Mouse (Mus musculus) adipose tissue, adult 10 weeks (tissue): ENCODE measurements around the gene Isoc2a. TPM values are rescaled to one million over a fixed set of nuclear protein-coding genes. Genes with fewer than 3 reads are reported as not detected.

ENCODE experiments used
- polyA plus RNA-seq: library from polyadenylated mRNA; stranded (reverse); fragments of 350-450 nt; fragmentation: Illumina TruSeq; extraction: RNeasy Lipid Tissue Mini Kit (QIAGEN cat#74804); gene quantifications from one replicate; pipeline ENCODE4 v1.2.3, GENCODE M21; 2014; ENCODE audit warnings: low read depth, low replicate concordance

Gene Isoc2a
- 35.3 TPM for polyA plus RNA-seq

DNA sequence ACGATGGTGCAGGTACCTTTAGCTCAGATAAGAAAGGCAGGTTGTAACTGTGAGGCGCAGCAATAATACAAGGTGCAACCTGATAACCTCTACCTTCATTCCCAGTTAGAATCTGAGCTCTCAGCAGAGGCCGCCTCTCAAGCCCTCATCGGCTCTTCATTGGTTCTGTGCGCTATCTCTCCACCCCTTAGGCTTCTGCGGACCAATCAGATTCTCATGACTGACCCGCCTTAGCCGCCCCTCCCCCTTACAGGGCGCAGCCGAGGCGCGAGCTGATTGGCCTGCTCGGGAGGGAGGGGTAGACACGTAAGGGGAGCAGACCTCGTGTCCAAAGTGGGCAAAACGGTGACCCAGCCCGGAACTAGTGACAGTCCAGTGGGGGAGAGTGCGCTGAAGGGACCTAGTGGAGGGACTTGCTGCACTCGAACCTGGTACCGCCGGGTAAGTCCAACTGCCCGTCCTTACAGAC is at the start of gene Isoc2a:
TSS of gene Isoc2a (plus strand) at position 401 of the 469 bp plus-strand sequence.

DNA sequence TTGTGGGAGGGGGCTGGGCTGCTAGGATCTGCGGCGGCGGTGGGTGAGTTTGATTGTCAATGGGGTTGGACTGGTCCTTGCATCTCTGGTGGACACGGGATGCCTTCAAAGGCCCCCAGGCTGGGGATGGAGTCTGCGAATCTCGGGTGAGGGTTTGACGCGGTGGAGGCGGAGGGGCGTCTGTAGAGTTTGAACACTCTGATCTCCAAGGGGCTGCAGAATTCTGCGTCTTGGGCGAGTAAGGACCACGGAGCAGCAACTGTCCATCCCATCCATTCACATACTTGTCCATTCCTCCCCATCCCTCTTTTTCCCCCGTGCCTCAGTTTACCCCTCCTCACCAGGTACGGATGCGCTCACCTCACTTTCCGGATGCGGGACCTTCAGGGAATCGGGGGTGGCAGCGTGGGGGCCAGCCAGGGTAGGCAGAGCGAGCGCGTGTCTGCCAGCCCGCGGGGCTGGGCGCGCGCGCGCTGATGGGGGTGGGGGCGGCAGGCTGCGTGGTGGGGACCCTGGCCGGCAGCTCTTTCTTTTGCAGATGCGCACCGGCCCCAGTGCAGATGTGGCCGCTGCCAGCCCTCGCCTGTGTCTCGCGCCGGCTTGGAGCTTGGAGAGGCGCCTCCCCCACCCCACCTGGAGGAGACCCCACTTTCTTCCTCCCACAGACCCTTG is 32.6 kb upstream of the Isoc2a start, which contains the start of gene Shisa7:
TSS of gene Shisa7 (minus strand) at position 452 of the 672 bp plus-strand sequence.

DNA sequence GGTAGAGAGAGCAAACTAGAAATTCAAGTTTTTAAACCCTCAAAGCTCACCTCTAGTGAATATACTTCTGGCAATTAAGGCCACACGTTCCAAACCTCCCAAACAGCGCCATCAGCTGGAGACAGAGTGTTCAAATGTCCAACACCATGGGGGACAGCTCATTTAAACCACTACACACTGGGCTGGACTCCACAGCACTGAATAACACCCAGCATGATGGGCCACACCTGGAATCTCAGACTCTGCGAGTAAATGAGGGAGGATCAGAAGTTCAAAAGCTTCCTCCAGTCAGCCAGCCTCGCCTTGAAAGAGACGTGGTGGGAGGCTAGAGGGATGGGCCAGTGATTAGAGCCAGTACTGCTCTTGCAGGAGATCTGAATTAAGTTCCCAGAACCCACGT is 6.8 kb upstream of the Isoc2a start, which contains the start of gene Isoc2b:
TSS of gene Isoc2b (minus strand) at position 126 of the 400 bp plus-strand sequence.

DNA sequence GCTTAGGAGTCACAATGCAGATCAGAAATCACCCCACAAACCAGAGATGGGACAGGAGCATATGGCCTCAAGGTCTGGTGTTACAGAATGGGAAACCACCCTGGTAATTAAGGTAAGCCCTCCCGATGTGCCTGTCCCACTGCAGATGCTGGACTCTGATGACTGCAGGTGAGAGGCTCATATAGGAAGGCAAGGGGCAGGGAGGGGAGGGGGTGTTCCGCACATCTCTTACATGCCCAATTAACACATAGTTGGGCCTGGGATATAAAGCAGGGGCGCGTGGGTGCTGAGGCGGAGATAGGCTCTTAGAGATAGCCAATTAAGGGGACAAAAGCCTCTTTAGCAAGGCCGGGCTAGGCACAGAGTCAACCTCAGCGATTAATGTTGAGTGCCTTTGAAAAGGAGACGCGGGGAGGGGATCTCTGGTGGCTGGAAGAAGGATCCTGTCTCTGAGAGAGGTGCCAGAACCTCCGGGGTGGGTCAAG is 29.6 kb downstream of the Isoc2a start, which contains the start of gene Gm36210:
TSS of gene Gm36210 (minus strand) at position 51 of the 485 bp plus-strand sequence.

GRCm38 (mm10) chr7:4915007-4915665 is 38.2 kb downstream of the Isoc2a start, which contains the start of gene Zfp628:
Gene Zfp628, plus strand, starts transcription at chr7:4915217.

DNA sequence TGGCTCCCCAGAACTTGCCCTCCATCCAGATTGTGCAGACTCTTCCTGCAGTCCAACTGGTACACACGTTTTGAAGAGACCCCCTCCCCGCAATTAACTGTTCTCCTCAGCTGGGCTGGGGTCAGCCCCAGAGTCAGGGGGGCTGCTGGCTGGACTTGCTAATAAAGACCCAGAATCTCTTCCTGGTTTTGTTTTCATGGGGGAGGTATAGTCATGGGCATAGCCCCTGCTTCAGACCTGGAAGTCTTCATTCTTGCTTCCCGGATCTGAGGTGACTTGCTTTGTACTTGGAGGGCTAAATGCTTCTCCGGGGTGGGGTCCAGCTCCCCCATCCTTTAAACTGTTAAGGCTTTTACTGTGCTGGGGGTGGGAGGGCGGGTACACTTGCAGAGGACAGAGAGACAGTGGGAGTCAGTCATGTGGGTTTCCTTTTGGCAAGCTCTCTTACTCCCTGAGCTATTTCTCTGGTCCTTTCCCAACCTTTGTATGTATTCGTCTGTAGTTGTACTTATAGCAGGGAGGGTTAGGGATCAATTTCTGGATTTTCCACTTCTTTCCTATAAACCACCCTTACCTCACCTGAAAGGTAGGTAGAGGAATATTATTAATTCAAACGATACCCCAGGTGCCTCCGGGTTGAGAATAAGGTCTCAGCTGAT is 45.0 kb downstream of the Isoc2a start, which contains the start of gene Nat14:
TSS of gene Nat14 (plus strand) at position 205 of the 659 bp plus-strand sequence.

DNA sequence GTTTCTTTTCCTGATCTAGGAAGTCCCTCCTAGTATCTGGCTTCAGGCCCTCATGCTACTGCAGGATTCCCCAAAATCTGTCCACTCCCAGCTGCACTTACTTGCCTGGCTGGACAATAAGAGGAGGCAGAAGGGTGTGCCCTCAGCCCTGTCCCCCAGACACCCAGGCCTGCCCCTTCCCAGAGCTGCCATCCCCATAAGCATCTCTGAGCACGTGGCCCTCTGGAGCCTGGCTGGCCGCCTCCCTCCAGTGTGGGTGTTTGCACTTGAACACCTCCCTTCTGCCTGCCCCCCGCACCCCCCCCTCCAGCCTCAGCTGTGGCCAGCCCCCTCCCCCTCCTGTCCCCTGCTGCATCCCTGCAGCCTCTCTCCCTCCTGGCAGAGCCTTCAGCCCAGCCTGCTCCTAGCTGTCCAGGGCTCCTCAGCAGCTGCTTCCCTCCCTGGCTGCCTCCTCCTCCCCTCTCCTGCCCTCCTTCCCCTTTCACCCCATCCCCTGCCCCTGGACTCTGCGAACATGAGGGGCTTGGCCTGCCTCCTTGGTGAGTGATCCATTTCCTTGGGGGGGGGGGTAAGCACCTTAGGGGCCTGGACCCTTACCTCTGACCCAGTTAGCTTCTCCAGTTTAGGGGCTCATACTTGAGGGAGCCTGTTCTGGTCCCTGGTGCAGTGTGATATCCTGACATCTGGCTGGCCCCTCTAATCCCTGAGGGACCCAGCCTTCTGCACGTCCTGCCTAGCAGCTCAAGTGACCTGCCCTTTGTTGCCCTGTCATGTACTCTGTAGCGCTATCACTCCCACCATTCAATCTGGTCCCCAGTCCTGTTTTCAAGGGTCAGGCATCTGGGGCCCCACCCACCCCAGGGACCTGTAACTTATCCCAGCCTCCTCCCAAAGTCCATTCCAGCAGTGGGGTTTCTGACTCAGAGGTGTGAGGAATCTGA is 48.8 kb downstream of the Isoc2a start, which contains the start of gene Ssc5d:
TSS of gene Ssc5d (plus strand) at position 345 of the 941 bp plus-strand sequence.

Other genes starting within 250 kb of the Isoc2a start
- gene Tmem86b, start 245.7 kb upstream of the Isoc2a start, polyA plus RNA-seq, result 8.1 TPM
- gene Ppp6r1, start 218.1 kb upstream of the Isoc2a start, polyA plus RNA-seq, result 72.5 TPM
- gene Hspbp1, start 192.1 kb upstream of the Isoc2a start, polyA plus RNA-seq, result 25.7 TPM
- 3.5 TPM for gene Brsk1, start 186.5 kb upstream of the Isoc2a start, polyA plus RNA-seq
- 0.60 TPM for gene Tmem150b, start 151.9 kb upstream of the Isoc2a start, polyA plus RNA-seq
- 49.2 TPM for gene Kmt5c, start 137.0 kb upstream of the Isoc2a start, polyA plus RNA-seq
- 28.9 TPM for gene Cox6b2, start 124.1 kb upstream of the Isoc2a start, polyA plus RNA-seq
- gene Fam71e2, start 105.9 kb upstream of the Isoc2a start, polyA plus RNA-seq, result 3.3 TPM
- 0.32 TPM for gene Il11, start 94.3 kb upstream of the Isoc2a start, polyA plus RNA-seq
- 2.2 TPM for gene Tmem190, start 94.2 kb upstream of the Isoc2a start, polyA plus RNA-seq
- gene Tmem238, start 87.5 kb upstream of the Isoc2a start, polyA plus RNA-seq, result 6.7 TPM
- 632 TPM for gene Rpl28, start 84.3 kb upstream of the Isoc2a start, polyA plus RNA-seq
- 108 TPM for gene Ube2s, start 64.6 kb upstream of the Isoc2a start, polyA plus RNA-seq
- gene Shisa7, start 32.5 kb upstream of the Isoc2a start, polyA plus RNA-seq, result 1.9 TPM
- gene Isoc2b, start 6.9 kb upstream of the Isoc2a start, polyA plus RNA-seq, result 29.3 TPM
- not detected for gene Gm36210, start 29.4 kb downstream of the Isoc2a start, polyA plus RNA-seq
- 6.5 TPM for gene Zfp628, start 38.1 kb downstream of the Isoc2a start, polyA plus RNA-seq
- gene Nat14, start 44.9 kb downstream of the Isoc2a start, polyA plus RNA-seq, result 5.1 TPM
- 12.2 TPM for gene Ssc5d, start 48.6 kb downstream of the Isoc2a start, polyA plus RNA-seq
- 1.8 TPM for gene Sbk2, start 87.3 kb downstream of the Isoc2a start, polyA plus RNA-seq
- 0.24 TPM for gene Sbk3, start 94.0 kb downstream of the Isoc2a start, polyA plus RNA-seq
- 31.4 TPM for gene Zfp579, start 119.0 kb downstream of the Isoc2a start, polyA plus RNA-seq
- gene Zfp524, start 137.3 kb downstream of the Isoc2a start, polyA plus RNA-seq, result 17.1 TPM
- gene Fiz1, start 137.5 kb downstream of the Isoc2a start, polyA plus RNA-seq, result 19.0 TPM
- gene Gm44973, start 138.3 kb downstream of the Isoc2a start, polyA plus RNA-seq, result not detected
- 20.8 TPM for gene Zfp865, start 143.2 kb downstream of the Isoc2a start, polyA plus RNA-seq
- gene Ccdc106, start 143.4 kb downstream of the Isoc2a start, polyA plus RNA-seq, result 3.0 TPM
- gene 4632433K11Rik, start 157.0 kb downstream of the Isoc2a start, polyA plus RNA-seq, result not detected
- gene Zfp784, start 161.3 kb downstream of the Isoc2a start, polyA plus RNA-seq, result 6.3 TPM
- gene Zfp580, start 174.4 kb downstream of the Isoc2a start, polyA plus RNA-seq, result 6.7 TPM
- 152 TPM for gene U2af2, start 185.0 kb downstream of the Isoc2a start, polyA plus RNA-seq
- 106 TPM for gene Epn1, start 203.1 kb downstream of the Isoc2a start, polyA plus RNA-seq
- not detected for gene Rfpl4, start 239.8 kb downstream of the Isoc2a start, polyA plus RNA-seq
- 5.3 TPM for gene Rasl2-9, start 248.8 kb downstream of the Isoc2a start, polyA plus RNA-seq